Mouse (Mus musculus): ENCODE results near the gene Rars2.
A peak's percentile ranks its signal among the peaks of the same experiment; 100 is the strongest.
"Not testable (repeated sequence)": the region's sequence is repeated elsewhere in the genome, so short reads cannot be mapped to it uniquely, and the experiment has no call there.

The Rars2 gene

DNA sequence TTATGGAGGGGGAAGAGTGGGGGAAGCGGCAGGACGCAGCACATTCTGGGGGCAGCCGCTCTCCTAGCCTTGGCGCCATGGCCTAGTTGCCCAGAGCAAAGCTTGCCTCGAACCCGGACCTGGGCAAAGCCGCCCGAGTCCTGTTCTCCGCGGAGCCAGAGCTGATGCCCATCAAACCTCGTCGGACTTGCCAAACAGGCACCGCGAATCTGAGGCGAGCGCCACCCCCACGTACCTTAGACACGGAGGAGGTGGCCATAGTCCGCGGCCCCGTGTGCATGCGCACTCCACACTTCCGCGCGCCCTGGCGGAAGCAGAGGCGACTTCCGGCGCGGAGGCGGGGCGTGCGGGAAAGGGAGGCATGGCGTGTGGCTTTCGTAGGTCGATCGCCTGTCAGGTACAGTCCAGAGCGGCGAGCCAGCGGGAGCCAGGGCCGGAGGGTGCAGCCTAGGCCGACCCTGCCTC, at the start of gene Rars2, which contains the start of gene Orc3:
Gene Rars2, plus strand, starts transcription at position 328 of the 465 bp plus-strand sequence.
Gene Orc3, minus strand, starts transcription at position 315 of the 465 bp plus-strand sequence.
- peak; percentile 92 for DNase-seq (ENCODE audit: low read depth, low spot score)

DNA sequence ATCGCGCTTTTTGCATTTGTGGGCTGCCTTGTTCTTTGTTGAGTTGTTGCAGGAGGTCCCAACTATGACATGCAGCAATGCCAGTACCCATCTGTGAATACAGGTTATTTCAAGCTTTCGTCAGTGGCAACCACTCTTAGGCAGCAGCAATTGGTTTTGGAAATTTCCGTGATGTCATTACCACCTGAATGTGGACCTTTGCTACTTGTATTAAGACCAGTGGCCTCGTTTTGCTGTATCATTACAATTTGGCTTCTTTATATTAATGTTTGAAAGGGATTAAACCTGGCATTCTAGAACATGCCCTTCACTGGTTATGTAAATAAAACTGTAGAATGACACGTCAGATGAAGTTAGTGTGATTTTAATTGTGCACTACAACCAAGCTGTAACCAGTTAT, 48.5 kb upstream of the Rars2 start:
- DNase-seq (ENCODE audit: low read depth, low spot score) = no peak

DNA sequence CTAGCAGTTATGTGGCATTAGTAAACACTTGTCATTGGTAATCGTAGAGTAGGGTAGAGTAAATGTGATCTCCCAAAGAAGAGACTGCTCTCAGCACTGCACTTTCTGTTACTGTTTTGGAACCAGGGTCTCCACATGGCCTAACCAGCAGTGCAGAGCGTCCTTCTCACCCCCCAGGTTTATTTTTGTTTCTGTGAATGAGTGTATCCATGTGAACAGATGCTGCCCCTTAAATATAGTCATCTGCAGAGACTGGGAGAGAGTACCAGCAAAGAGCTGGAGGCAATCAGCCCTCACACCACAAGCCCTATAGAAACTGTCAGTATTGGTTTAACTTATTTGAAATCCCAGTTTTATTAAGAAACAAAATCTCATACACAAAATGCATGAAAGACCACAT, 41.9 kb upstream of the Rars2 start:
- DNase-seq (ENCODE audit: low read depth, low spot score) = no peak

- DNase-seq (ENCODE audit: low read depth, low spot score) = no peak
Observed at GRCm38 (mm10) chr4:34577028-34577427, 37.7 kb upstream of the Rars2 start.

GRCm38 (mm10) chr4:34579215-34579614, 35.5 kb upstream of the Rars2 start:
- DNase-seq (ENCODE audit: low read depth, low spot score) = no peak

- not testable (repeated sequence) for DNase-seq (ENCODE audit: low read depth, low spot score)
Observed at GRCm38 (mm10) chr4:34581489-34581888, 33.3 kb upstream of the Rars2 start.

DNA sequence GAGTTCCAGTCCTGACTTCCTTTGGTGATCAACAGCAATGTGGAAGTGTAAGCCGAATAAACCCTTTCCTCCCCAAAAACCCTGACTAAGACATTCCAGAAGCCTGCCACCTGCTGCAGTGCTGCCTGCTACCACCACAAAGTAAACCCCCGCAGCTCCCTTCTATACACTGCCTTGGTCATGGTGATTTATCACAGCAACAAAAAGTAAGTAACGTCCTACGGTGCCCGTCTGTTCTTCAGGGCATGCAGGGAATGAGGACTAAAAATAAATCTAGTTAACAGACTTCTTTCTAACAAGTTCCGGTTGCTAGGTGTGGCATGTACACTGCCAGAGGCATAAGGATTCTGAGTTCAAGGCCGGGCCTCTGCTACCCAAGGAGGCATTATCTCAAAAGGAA, 32.8 kb upstream of the Rars2 start:
- peak; percentile 12 for DNase-seq (ENCODE audit: low read depth, low spot score)

DNA sequence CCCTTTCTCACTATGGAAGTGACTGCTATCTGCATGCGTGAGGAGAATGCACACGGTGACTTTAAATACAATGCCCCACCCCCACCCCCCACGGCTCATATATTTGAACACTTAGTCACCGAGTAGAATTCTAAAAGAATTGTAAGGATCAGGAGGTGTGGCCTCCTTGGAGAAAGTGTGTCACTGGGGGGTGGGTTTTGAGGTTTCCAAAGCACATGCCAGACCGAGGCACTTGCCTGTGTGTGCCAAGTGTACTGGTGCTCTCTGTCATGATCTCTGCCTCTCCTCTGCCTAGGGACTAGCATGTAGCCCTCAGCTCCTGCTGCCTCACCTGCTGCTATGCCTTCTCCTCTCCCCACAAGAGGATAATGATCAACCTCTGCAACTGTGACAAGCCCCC, 32.3 kb upstream of the Rars2 start:
- DNase-seq (ENCODE audit: low read depth, low spot score) = no peak

DNA sequence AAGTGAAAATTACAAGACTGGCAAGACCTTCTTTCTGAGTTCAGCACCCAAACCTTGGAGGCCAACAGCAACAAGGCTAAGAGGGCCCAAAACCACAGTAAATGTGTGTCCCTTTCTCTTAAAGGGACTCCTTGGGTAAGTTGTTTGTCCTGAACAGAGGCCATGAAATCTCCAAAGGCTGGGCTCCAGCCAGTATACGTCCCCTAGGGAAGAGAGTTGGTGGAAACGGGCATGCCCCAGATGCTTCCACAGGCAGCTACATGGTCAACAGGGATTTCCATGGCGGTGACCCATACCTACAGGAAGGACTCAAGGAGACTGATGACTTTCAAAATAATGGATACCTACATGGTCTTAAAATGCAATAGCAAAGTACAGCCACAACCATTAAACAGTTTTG, 31.3 kb upstream of the Rars2 start:
- no peak for DNase-seq (ENCODE audit: low read depth, low spot score)

GRCm38 (mm10) chr4:34584871-34585607, 29.7 kb upstream of the Rars2 start:
- DNase-seq (ENCODE audit: low read depth, low spot score) = no peak

GRCm38 (mm10) chr4:34603123-34603522, 11.6 kb upstream of the Rars2 start:
- DNase-seq (ENCODE audit: low read depth, low spot score) = no peak

GRCm38 (mm10) chr4:34606658-34607057, 8.1 kb upstream of the Rars2 start:
- no peak for DNase-seq (ENCODE audit: low read depth, low spot score)

- no peak for DNase-seq (ENCODE audit: low read depth, low spot score)
Observed at GRCm38 (mm10) chr4:34613571-34614145, 1.1 kb upstream of the Rars2 start.

DNA sequence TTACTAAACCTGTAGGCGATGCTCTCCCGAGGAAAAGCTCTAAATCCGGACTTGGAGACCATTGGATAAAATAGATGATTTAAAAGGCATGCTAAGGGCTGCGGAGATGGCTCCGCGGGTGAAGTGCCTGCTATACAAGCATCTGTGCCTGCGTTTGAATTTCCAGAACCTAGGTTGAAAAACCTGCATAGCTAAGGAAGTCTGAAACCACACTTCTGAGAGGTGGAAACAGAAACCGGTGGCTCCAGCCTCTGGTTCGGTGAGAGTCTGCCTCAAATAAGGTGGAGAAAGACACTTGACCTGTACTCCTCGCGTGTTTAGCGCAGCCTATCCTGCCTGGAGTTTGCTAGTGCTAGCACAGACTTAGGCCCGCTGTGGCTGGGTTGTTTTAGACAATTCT, 546 bp downstream of the Rars2 start:
- DNase-seq (ENCODE audit: low read depth, low spot score) = peak; percentile 4

GRCm38 (mm10) chr4:34616146-34616545, 1.4 kb downstream of the Rars2 start:
- no peak for DNase-seq (ENCODE audit: low read depth, low spot score)

DNA sequence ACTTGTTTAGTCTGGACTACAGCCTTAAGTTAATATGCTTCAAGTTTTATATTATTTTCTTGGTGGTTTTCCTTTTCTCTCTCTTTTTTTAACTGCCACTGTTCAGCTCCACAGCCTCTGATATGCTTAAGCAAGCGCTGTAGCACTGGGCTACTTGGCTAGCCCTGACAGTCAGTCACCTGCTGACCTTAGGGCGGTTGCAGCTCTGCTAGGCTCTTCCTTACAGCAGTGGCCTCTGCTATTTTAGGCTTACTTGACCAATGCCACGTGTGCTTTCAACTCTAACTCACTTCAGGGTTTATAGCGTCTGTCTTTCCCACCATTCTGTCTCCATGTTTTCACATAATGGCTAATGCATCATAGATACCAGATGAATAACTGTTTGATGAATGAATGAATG, 10.8 kb downstream of the Rars2 start:
- DNase-seq (ENCODE audit: low read depth, low spot score) = no peak

- no peak for DNase-seq (ENCODE audit: low read depth, low spot score)
Observed at GRCm38 (mm10) chr4:34626401-34626800, 11.6 kb downstream of the Rars2 start.

GRCm38 (mm10) chr4:34629956-34630355, 15.2 kb downstream of the Rars2 start:
- no peak for DNase-seq (ENCODE audit: low read depth, low spot score)

DNA sequence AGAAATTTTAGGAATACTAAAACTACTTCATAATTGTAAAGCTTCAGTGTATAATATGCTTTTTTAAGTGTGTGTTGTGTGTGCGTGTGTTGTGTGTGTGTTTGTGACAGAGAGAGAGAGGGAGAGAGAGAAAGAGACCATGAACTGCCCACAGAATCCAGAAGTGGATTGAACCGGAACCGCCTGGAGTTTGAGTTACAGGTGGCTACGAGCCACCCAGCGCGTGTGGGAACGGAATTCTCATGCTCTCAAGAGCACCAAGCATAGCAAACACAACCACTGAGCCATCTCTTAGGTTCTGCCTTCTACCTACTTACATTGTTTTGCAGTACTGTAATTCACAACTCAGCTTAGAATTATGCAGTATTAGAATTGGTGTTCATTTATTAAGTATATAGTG, 19.4 kb downstream of the Rars2 start:
- DNase-seq (ENCODE audit: low read depth, low spot score) = no peak

DNA sequence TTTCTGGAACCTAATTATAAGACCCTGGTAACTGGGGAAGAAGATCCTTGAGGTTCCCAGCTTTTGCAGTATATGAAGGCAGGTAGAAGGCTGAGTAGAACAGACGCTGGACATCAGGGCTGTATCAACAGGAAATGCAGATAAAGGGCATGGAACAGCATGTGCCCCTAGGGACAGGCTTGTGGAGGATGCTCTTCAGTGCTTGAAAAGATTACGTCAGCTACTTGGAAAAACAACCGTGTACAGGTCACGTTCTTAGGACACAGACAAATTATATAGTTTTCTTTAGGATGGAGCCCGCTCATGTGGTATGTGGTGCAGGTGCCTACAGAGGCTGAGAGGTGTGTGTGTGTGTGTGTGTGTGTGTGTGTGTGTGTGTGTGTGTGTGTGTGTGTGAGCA, 21.3 kb downstream of the Rars2 start:
- no peak for DNase-seq (ENCODE audit: low read depth, low spot score)

GRCm38 (mm10) chr4:34637386-34637785, 22.6 kb downstream of the Rars2 start:
- DNase-seq (ENCODE audit: low read depth, low spot score) = no peak

GRCm38 (mm10) chr4:34637851-34638250, 23.1 kb downstream of the Rars2 start:
- no peak for DNase-seq (ENCODE audit: low read depth, low spot score)

DNA sequence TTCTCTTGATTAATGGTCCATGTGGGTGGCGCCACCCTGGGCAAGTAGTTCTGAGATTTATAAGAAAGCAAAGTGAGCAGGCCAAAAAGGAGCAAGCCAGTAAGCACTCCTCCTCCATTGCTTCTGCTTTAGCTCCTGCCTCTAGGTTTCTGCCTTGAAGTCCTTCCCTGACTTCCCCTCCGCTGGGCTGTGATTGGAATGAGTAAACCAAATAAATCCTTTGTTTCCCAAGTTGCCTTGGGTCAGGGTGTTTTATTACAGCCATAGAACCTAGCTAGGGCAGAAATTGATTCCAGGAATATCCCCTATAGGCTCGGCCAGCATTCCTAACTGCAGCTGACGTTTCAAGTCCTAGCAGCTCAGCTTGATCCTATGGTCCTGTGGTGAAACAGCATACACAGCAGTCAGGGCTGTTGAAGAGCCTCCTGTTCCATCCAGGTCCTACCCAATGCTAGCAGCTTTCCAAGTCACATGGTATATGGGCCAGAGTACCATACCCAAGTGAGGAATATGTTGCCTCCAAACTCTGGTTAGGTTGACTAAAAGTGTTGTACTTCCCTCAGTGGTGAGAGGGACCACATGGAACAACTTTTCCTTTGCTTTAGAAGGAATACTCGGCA, 25.1 kb downstream of the Rars2 start:
- DNase-seq (ENCODE audit: low read depth, low spot score) = peak; percentile 1
